Mouse (Mus musculus) midbrain, embryonic 10.5 days (tissue): ENCODE data around the gene Nt5c1b. TPM values are rescaled to one million over a fixed set of nuclear protein-coding genes. Genes with fewer than 3 reads are reported as not detected.

Experiments
- DNase-seq: peaks from one replicate; pipeline ENCODE4 v3.0.0-alpha.2; 2017; ENCODE audit warnings: low spot score
- H3K27ac ChIP-seq: fragments of 300-500 bp; sonication (generic); replicated peaks from 2 replicates; pipeline ENCODE4 v1.5.1; 2016; ENCODE audit warnings: mild to moderate bottlenecking
- H3K27me3 ChIP-seq: fragments of 300-500 bp; sonication (generic); 2 replicates; pipeline ENCODE4 v1.6.1; 2016; ENCODE audit warnings: low read depth, mild to moderate bottlenecking; ENCODE audit not compliant: poor library complexity, severe bottlenecking
- H3K36me3 ChIP-seq: fragments of 300-500 bp; sonication (generic); 2 replicates; pipeline ENCODE4 v1.6.1; 2016; ENCODE audit warnings: mild to moderate bottlenecking, moderate library complexity
- H3K4me1 ChIP-seq: fragments of 300-500 bp; sonication (generic); 2 replicates; pipeline ENCODE4 v1.6.1; 2016
- H3K4me3 ChIP-seq: fragments of 300-500 bp; sonication (generic); 2 replicates; pipeline ENCODE4 v1.5.1; 2016; ENCODE audit warnings: mild to moderate bottlenecking, moderate library complexity
- H3K9me3 ChIP-seq: fragments of 300-500 bp; sonication (generic); replicated peaks from 2 replicates; pipeline ENCODE4 v1.6.1; 2016; ENCODE audit warnings: mild to moderate bottlenecking
- WGBS: fragments of 180-500 bp; shearing (Covaris S2); methylation state at CpG from one replicate; pipeline ENCODE4 v1.1.7; 2016; 5-methylcytosine and 5-hydroxymethylcytosine counted together
- polyA plus RNA-seq: library from polyadenylated mRNA; unstranded; fragments of >200 nt; fragmentation: Nextera tagmentation; extraction: Ambion mirVana; gene quantifications from 2 replicates; pipeline ENCODE4 v1.2.1, GENCODE M21; 2016

Nt5c1b gene
- polyA plus RNA-seq, result 0.14 TPM in 1 of 2 replicates, not detected in the other

GRCm38 (mm10) chr12:10369673-10370072, at the start of gene Nt5c1b:
TSS of gene Nt5c1b (plus strand) at chr12:10369973.
- Histone ChIP-seq H3K27ac (no peak within 1 kb of the TSS), H3K9me3 (no peaks in the 10 kb centered on the region), H3K4me3 (no peak within 1 kb of the TSS), H3K36me3 (no peaks in the 10 kb centered on the region), H3K27me3 (no peaks in the 10 kb centered on the region), H3K4me1 (no peaks in the 10 kb centered on the region)
- WGBS, result 80% methylated on average over 3 of the region's 3 CpGs
- no peak for DNase-seq

GRCm38 (mm10) chr12:10327651-10328050, 42.1 kb upstream of the Nt5c1b start:
- no peak overlapping the region for H3K4me3 ChIP-seq
- H3K36me3 ChIP-seq, result no peaks in the 10 kb centered on the region
- no peaks in the 10 kb centered on the region for H3K27me3 ChIP-seq
- no peak overlapping the region for H3K27ac ChIP-seq
- no peak for DNase-seq
- 93% methylated on average over 10 of the region's 10 CpGs for WGBS
- no peaks in the 10 kb centered on the region for H3K4me1 ChIP-seq
- H3K9me3 ChIP-seq, result no peaks in the 10 kb centered on the region

DNA sequence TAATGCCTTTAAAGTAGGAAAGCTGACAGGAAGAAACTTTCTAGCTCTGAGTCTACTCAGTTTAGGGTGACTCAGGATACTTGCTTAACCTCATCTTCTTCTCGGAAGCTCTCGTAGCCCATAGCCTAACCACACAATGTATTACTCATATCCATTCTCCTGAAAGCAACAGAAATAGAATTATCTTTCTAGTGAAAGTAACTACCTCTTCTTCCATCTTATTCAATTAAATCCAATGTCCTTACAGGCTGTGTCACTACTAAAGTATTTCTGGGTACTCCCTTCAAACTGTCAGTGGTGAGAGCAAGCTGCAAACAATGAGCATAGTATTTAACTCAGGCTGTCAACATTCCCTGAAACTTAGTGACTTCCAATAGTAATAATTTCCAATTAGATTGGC, 40.3 kb upstream of the Nt5c1b start:
- 96% methylated on average over 2 of the region's 2 CpGs for WGBS
- H3K9me3 ChIP-seq, result no peaks in the 10 kb centered on the region

GRCm38 (mm10) chr12:10340604-10341003, 29.2 kb upstream of the Nt5c1b start:
- H3K4me3 ChIP-seq, result no peak overlapping the region
- WGBS, result 89% methylated on average over 5 of the region's 5 CpGs

More for the DNA sequence above, 40.3 kb upstream of the Nt5c1b start:
- Histone ChIP-seq H3K36me3 (no peaks in the 10 kb centered on the region), H3K27ac (no peak overlapping the region), H3K4me1 (no peaks in the 10 kb centered on the region), H3K4me3 (no peak overlapping the region), H3K27me3 (no peaks in the 10 kb centered on the region)
- DNase-seq, result no peak

GRCm38 (mm10) chr12:10350706-10351105, 19.1 kb upstream of the Nt5c1b start:
- H3K4me3 ChIP-seq, result no peak overlapping the region
- WGBS, result 52% methylated on average over 3 of the region's 3 CpGs
- no peaks in the 10 kb centered on the region for H3K27me3 ChIP-seq
- DNase-seq, result no peak
- H3K36me3 ChIP-seq, result no peaks in the 10 kb centered on the region
- H3K9me3 ChIP-seq, result no peaks in the 10 kb centered on the region
- no peak overlapping the region for H3K27ac ChIP-seq
- H3K4me1 ChIP-seq, result no peaks in the 10 kb centered on the region

More at GRCm38 (mm10) chr12:10340604-10341003, 29.2 kb upstream of the Nt5c1b start:
- Histone ChIP-seq H3K4me1 (no peaks in the 10 kb centered on the region), H3K9me3 (no peaks in the 10 kb centered on the region), H3K27ac (no peak overlapping the region), H3K36me3 (no peaks in the 10 kb centered on the region), H3K27me3 (no peaks in the 10 kb centered on the region)
- no peak for DNase-seq

GRCm38 (mm10) chr12:10357756-10358155, 12.0 kb upstream of the Nt5c1b start:
- Histone ChIP-seq H3K27ac (no peak overlapping the region), H3K4me1 (no peaks in the 10 kb centered on the region), H3K36me3 (no peaks in the 10 kb centered on the region), H3K27me3 (no peaks in the 10 kb centered on the region), H3K9me3 (no peaks in the 10 kb centered on the region), H3K4me3 (no peak overlapping the region)
- DNase-seq, result no peak
- WGBS, result 65% methylated on average over 6 of the region's 6 CpGs

GRCm38 (mm10) chr12:10390671-10391441, 21.1 kb downstream of the Nt5c1b start, which contains the start of gene Rdh14:
TSS of gene Rdh14 (plus strand) at chr12:10390772.
- H3K27ac ChIP-seq, result peak within 1 kb of the TSS; percentile 97
- H3K4me3 ChIP-seq, result peak within 1 kb of the TSS; percentile 75
- under 1% methylated on average over 53 of the region's 53 CpGs for WGBS
- no peaks in the 10 kb centered on the region for H3K9me3 ChIP-seq
- peaks cover 10% of the 10 kb centered on the region for H3K4me1 ChIP-seq
- DNase-seq, result peak; percentile 92
- peaks cover 5% of the 10 kb centered on the region; the same call in 1 of the 2 replicates for H3K36me3 ChIP-seq
- H3K27me3 ChIP-seq, result no peaks in the 10 kb centered on the region

DNA sequence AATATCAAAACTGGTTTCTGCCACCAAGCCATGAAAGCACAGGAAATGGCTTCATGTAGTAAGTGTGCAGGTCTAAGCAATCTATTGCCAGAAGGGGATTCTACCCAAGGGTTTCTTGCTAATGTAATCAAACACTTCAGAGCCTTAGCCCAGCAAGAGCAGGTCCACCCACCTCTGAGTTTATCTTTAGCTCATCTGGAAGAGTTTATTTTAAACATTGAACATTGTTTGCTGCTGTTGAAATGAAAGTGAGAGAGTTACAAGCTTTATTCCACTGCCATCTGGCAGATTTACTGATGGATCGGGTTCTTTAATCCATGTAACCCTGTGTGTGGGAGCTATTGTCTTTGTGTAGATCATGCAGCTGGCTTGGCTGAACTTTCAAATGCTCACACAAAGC, 31.0 kb downstream of the Nt5c1b start:
- Histone ChIP-seq H3K9me3 (no peaks in the 10 kb centered on the region), H3K27me3 (no peaks in the 10 kb centered on the region), H3K27ac (no peak overlapping the region), H3K4me3 (no peak overlapping the region), H3K36me3 (no peaks in the 10 kb centered on the region), H3K4me1 (no peaks in the 10 kb centered on the region)
- 74% methylated on average over 1 of the region's 1 CpGs for WGBS
- DNase-seq, result no peak

DNA sequence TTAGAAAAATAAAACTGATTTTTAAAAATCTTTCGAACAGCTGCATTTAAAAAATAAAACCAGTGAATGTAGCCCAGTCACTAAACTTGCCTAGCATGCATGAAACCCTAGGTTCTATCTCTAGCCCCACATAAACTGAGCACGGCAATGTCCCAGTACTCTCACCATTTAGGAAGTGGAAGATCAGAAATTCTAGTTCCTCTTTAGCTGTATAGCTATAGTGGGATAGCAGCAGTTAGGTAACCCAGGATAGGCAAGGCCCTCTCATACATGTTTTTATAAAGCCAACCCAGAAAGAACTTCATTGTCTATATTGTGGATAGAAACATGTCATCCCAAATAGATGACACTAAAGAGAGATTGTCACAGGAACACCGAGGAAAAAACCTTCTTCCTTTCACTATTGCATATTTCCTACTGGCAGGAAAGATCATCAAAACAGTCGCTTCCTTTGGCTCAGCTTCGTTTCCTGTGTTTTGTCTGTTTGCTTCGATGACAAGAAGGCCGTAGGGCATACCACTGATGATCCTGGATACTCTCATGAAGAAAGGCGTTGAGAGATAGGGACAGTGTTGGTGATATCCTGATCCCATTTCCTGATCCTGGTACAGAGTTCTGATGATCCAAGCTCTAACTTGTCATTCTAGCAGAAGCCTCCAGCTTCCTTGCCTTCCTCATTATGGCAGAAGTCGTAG, 32.8 kb downstream of the Nt5c1b start:
- Histone ChIP-seq H3K4me3 (no peak overlapping the region), H3K36me3 (no peaks in the 10 kb centered on the region), H3K9me3 (no peaks in the 10 kb centered on the region), H3K27ac (no peak overlapping the region), H3K27me3 (no peaks in the 10 kb centered on the region), H3K4me1 (no peaks in the 10 kb centered on the region)
- WGBS, result 83% methylated on average over 9 of the region's 9 CpGs
- DNase-seq, result no peak

- Histone ChIP-seq H3K4me3 (no peak overlapping the region), H3K27me3 (no peaks in the 10 kb centered on the region), H3K27ac (no peak overlapping the region), H3K4me1 (no peaks in the 10 kb centered on the region), H3K9me3 (no peaks in the 10 kb centered on the region), H3K36me3 (no peaks in the 10 kb centered on the region)
- DNase-seq, result no peak
- 91% methylated on average over 3 of the region's 3 CpGs for WGBS
Observed at GRCm38 (mm10) chr12:10410511-10411179, 40.9 kb downstream of the Nt5c1b start.

DNA sequence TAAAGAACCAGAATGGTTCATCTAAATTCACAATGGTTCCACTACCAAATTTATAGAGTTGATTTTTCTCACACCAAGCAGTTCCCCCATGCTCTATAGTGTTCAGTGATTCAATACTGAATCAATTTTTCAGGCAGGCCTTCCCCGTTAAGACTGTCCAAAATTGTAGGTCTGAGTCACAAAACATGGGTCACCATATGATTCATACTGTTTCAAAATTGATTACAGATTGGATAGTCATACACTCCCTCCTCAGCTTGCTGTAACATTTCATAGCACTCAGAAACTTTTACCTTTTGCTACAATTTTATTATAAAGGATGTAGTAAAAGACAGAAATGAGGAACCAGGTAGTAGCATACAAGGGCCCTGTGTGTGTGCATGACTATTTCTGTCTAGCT, 41.7 kb downstream of the Nt5c1b start:
- DNase-seq, result no peak
- H3K27me3 ChIP-seq, result no peaks in the 10 kb centered on the region
- H3K27ac ChIP-seq, result no peak overlapping the region
- no peaks in the 10 kb centered on the region for H3K9me3 ChIP-seq
- H3K36me3 ChIP-seq, result no peaks in the 10 kb centered on the region
- no peak overlapping the region for H3K4me3 ChIP-seq
- no peaks in the 10 kb centered on the region for H3K4me1 ChIP-seq
- WGBS, result 92% methylated on average over 1 of the region's 1 CpGs

DNA sequence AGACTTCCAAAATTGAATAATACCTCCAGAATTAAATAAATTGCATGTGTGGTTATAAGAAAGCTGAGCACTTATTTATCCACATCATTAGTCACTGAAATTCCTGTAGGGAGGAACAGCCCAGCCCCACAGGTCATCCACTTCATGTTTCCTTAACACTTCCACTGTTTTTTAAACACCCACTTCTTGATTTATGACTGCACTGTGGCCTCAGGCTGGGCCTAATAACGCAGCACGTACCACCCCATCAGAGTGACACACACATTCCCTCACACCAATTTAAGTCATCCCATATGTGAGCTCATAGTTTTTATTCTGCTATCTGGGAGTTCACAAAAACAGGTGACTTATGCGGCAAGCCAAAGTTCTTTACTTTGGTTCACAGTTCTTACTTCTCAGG, 52.6 kb downstream of the Nt5c1b start:
- Histone ChIP-seq H3K36me3 (no peaks in the 10 kb centered on the region), H3K4me1 (no peaks in the 10 kb centered on the region), H3K4me3 (no peak overlapping the region), H3K27ac (no peak overlapping the region), H3K9me3 (no peaks in the 10 kb centered on the region), H3K27me3 (no peaks in the 10 kb centered on the region)
- whole genome bisulfite sequencing, result 87% methylated on average over 3 of the region's 3 CpGs
- no peak for DNase-seq
